Mouse (Mus musculus): ENCODE data around the gene Tmod4.
A peak's percentile ranks its signal among the peaks of the same experiment; 100 is the strongest.

- TF ChIP-seq EP300 (optimal IDR thresholded peaks at IDR 0.05) = no peak
- peak; percentile 69 for TF ChIP-seq CTCF (IDR thresholded peaks at IDR 0.05; ENCODE audit: low read depth)
Measured at GRCm38 (mm10) chr3:95124246-95124645, at the start of gene Tmod4.

Measured in stomach, postnatal 0 days (tissue).